Mouse (Mus musculus): ENCODE results near the gene Nr4a3.

The Nr4a3 gene

GRCm38 (mm10) chr4:48044491-48045211, at the start of gene Nr4a3:
Gene Nr4a3 (plus strand): TSS chr4:48045153.
- DNase-seq (ENCODE audit: low spot score) = peak; percentile 93

- no peak for DNase-seq (ENCODE audit: low spot score)
These were observed 42.0 kb upstream of the Nr4a3 start for GRCm38 (mm10) chr4:48002969-48003368.

- DNase-seq (ENCODE audit: low spot score) = no peak
These were observed 41.5 kb upstream of the Nr4a3 start for GRCm38 (mm10) chr4:48003456-48003855.

GRCm38 (mm10) chr4:48006355-48006754, 38.6 kb upstream of the Nr4a3 start:
- no peak for DNase-seq (ENCODE audit: low spot score)

GRCm38 (mm10) chr4:48012209-48012608, 32.7 kb upstream of the Nr4a3 start:
- DNase-seq (ENCODE audit: low spot score) = peak; percentile 61

GRCm38 (mm10) chr4:48022966-48023365, 22.0 kb upstream of the Nr4a3 start:
- no peak for DNase-seq (ENCODE audit: low spot score)

- DNase-seq (ENCODE audit: low spot score) = peak; percentile 71
These were observed 15.3 kb upstream of the Nr4a3 start for GRCm38 (mm10) chr4:48029652-48030051.

GRCm38 (mm10) chr4:48034287-48034686, 10.7 kb upstream of the Nr4a3 start:
- peak; percentile 49 for DNase-seq (ENCODE audit: low spot score)

GRCm38 (mm10) chr4:48037646-48038045, 7.3 kb upstream of the Nr4a3 start:
- DNase-seq (ENCODE audit: low spot score) = no peak

- DNase-seq (ENCODE audit: low spot score) = no peak
These were observed 6.1 kb upstream of the Nr4a3 start for GRCm38 (mm10) chr4:48038847-48039246.

GRCm38 (mm10) chr4:48039736-48040135, 5.2 kb upstream of the Nr4a3 start:
- peak; percentile 74 for DNase-seq (ENCODE audit: low spot score)

- no peak for DNase-seq (ENCODE audit: low spot score)
These were observed 2.5 kb upstream of the Nr4a3 start for GRCm38 (mm10) chr4:48042466-48042785.

- DNase-seq (ENCODE audit: low spot score) = peak; percentile 98
These were observed 1.9 kb upstream of the Nr4a3 start for GRCm38 (mm10) chr4:48042786-48043701.

GRCm38 (mm10) chr4:48044141-48044490, 837 bp upstream of the Nr4a3 start:
- DNase-seq (ENCODE audit: low spot score) = peak; percentile 43

GRCm38 (mm10) chr4:48045281-48045720, 348 bp downstream of the Nr4a3 start:
- peak; percentile 47 for DNase-seq (ENCODE audit: low spot score)

- DNase-seq (ENCODE audit: low spot score) = peak; percentile 64
These were observed 938 bp downstream of the Nr4a3 start for GRCm38 (mm10) chr4:48045721-48046460.

- DNase-seq (ENCODE audit: low spot score) = peak; percentile 44
These were observed 1.5 kb downstream of the Nr4a3 start for GRCm38 (mm10) chr4:48046461-48046901.

GRCm38 (mm10) chr4:48047136-48047765, 2.3 kb downstream of the Nr4a3 start:
- DNase-seq (ENCODE audit: low spot score) = peak; percentile 67

- peak; percentile 68 for DNase-seq (ENCODE audit: low spot score)
These were observed 2.9 kb downstream of the Nr4a3 start for GRCm38 (mm10) chr4:48047766-48048371.

GRCm38 (mm10) chr4:48048456-48049315, 3.7 kb downstream of the Nr4a3 start:
- DNase-seq (ENCODE audit: low spot score) = no peak

GRCm38 (mm10) chr4:48050020-48050419, 5.1 kb downstream of the Nr4a3 start:
- no peak for DNase-seq (ENCODE audit: low spot score)
